Mouse (Mus musculus) lung, postnatal 14 days (tissue): Measurements from ENCODE around the gene Akap10.
A peak's percentile ranks its signal among the peaks of the same experiment; 100 is the strongest.
"Not testable (repeated sequence)": the region's sequence is repeated elsewhere in the genome, so short reads cannot be mapped to it uniquely, and the experiment has no call there.

Source experiments
- DNase-seq: peaks from one replicate; pipeline ENCODE4 v3.0.0; 2021

The Akap10 gene

DNA sequence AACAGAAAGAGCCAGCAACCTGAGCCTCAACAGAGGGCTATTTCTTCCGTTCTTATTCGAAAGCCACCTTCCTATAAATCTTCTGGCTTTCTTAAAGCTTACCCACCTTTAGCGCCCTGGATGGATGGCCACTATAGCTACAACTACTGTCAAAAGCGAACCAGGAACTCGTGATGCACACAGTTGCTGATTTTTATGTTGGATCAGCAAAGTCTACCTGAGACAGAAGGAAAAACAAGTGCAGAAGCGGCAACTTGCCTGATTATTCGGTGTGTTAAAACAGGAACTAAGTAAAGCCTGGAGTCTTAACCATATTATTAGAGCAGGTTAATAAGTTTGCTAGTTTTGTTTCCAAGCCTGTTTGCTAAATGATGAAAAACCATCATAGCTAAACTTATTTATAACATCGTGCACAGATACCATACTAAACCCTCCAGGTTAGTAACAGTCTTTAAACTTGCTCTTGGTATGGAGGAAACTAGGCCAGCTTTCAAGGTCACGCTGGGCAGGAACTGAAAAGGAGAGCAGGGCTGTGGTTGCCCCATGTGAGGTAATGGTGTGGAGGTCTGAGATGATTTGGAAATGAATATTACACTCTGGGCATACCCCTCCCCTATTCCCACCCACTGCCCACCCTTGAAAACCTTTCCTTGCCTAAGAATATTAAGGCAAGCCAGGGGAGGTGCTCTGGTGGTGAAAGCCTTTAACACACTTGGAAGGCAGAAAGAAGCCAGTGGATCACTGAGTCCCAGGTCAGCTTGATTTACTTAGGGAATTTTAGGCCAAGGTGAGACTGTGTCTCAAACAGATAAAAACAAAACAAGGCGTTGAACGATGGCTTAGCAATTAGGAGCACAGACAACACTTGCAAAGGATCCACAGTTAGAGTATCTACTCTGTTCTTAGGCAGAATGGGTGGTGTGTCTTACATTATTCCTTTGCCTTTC lies 861 bp upstream of the Akap10 start:
- DNase-seq = no peak

DNA sequence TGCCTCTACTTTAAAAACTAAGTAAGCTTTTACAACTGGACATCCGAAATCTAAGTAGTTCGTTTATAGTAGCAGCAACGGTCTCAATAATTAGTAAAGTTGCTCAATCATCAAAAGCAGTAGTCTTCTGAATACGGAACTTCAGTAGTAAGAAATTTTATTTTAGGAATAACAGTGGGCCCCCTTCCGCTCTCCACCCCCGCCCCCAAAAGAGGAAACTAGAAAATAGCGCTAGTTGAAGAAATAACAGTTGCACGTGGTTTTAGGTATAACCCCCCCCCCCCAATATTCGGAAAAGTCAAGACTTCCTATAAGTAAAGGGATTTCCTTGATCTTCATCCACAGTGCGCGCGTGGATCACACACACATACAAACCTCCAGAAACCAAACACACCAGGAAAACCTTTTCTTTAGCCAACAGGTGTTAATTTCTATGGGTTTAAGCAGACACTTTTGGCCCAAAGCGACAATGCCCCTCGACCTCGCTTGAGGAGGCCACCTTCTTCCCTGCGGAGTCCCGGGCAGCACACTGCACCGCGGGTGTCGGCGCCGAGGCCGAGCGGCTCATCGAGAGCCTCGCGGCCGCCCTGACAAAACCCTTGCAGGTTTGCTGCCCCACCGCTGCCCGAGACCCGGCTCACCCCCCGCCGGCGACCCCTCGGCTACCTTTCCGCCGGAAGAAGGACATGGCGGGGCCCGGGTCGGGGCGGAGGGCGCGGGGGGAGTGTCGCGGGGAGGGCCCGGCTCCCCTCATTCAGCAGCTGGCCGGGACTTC lies 542 bp downstream of the Akap10 start:
- no peak for DNase-seq

DNA sequence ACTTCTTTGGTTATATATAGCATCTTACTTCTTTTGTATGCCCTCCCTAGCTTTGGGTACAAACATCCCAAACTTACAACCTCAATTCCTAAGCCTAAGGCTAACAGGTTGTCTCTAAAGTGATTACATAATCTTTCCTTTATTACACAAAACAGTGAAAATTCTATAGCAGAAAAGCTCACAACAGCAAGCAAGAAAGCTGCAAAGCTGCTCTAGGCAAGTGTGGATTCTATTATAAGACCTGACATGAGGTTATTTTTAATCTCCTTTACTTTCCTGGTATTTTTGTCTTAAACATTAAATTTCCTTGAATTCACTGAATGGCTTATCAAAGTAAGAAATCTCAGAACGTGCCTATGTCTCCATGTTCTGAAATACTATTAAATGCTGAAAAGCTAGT lies 6.7 kb downstream of the Akap10 start:
- DNase-seq = no peak

DNA sequence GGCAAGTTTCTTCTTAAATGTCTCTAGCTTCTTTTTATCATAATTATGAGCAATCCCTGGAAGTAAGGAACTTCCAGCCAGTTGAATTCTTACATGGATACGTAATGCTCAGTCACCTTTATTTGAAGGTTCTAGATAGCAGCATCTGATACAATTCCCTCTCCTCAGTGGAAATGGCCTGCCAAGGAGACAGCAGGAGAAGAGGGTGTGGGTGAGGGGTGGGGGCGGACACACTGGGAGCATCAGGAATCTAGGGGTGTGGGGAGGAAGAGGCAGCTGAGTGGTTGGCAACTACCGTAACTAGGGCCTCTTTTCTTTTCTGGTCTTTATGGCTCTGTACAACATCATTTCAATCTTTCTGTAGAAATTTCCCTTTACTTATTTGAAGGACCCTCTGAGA lies 10.3 kb downstream of the Akap10 start:
- no peak for DNase-seq

- no peak for DNase-seq
These were observed 21.7 kb downstream of the Akap10 start for GRCm38 (mm10) chr11:61908315-61908714.

DNA sequence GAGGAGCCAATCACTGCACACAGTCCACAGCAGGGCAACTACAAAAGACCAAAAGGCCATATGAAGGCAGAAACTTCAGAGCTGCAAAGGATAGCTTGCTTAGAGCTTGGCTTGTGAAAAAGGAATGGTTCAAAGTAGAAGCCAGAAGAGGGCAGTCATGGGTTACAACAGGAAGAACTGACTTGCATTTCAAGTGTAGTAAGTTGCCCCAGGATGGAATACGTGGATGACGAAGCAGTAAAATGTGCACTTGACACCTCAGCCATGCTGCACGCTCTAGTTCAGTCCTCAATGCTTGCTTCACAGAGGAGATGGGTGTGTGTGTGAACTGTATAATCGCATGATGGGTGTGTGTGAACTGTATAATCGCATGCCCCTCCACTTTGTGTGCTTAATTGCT lies 47.9 kb downstream of the Akap10 start:
- no peak for DNase-seq

DNA sequence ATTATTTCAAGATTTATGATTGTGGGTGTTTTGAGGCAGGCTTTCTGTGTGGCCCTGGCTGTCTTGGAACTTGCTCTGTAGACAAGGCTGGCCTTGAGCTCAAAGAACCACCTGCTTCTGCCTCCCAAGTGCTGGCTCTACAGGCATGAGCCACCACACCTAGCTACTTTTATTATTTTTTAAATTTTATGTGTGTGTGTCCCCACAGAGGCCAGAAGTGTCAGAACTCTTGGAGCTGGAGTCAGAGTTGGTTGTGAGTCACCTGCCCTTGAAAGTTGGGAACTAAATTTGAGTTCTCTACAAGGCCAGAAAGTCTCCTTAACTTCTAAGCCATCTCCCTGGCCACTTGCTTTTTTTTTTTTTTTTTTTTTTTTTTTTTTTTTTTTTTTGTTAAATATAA lies 50.1 kb downstream of the Akap10 start:
- DNase-seq = no peak

- no peak for DNase-seq
These were observed 58.2 kb downstream of the Akap10 start for GRCm38 (mm10) chr11:61871881-61872280.

- DNase-seq = no peak
These were observed 63.2 kb downstream of the Akap10 start for GRCm38 (mm10) chr11:61866856-61867255.

- DNase-seq = no peak
These were observed 68.1 kb downstream of the Akap10 start for GRCm38 (mm10) chr11:61861781-61862547.

GRCm38 (mm10) chr11:61859316-61859715 lies 70.7 kb downstream of the Akap10 start:
- no peak for DNase-seq

DNA sequence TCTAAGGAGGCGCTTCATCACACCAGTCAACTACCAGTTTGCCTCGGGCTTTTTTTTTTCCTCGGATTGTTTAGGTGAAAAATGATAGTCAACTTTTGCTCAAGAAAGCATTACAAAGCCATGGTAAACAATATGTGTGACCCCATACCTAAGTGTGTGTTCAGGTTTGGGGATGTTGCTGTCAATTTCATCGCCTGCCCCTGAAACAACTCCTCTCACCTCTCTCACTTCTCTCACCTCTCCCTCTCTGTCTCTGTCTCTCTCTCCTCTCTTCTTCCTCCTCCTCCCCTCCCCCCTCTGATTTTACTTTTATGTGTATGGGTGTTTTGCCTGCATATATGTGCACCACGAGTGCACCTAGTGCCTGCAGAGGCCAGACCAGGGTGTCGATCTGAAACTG lies 74.5 kb downstream of the Akap10 start:
- DNase-seq = no peak

- peak; percentile 88 for DNase-seq
These were observed 75.1 kb downstream of the Akap10 start, which contains the start of gene Ulk2 for GRCm38 (mm10) chr11:61854988-61855411. TSS of gene Ulk2 (minus strand) at chr11:61855073.

DNA sequence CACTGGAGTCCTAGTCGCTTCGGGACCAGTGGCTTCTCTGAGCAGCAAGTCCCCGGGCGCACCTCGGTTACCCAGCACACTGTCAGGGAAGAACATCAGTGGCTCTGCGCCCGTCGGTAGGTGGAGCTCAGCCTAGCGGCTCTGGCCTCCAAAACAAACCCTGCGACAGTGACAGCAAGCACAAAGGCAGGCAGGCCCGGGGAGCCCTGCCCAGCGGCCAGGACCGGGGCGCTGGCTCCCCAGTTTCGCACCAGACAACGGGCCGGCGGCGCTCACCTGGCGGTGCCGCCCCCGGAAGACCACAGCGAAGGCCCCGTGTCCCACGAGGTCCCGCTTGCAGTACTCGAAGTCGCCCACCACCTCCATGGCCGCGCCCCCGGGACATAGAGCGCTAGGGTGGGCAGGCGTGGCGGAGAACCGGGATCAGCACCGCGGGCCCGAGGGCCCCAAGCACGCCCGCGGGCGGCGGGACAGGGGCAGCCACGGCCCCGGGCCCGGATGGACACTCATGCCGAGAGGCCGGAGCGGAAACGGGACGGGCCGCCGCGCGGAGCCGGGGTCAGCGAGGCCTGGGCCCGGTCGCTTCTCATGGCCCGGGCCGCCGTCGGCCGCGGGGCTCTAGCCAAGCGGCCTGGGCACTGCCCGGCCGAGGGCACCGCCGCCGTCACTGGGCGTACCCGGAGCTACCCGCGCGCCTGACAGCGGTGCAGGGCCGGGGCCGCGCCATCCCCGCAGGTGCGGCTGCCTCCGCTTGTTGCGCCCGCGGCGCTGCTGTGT lies 75.7 kb downstream of the Akap10 start:
- peak; percentile 84 for DNase-seq

DNA sequence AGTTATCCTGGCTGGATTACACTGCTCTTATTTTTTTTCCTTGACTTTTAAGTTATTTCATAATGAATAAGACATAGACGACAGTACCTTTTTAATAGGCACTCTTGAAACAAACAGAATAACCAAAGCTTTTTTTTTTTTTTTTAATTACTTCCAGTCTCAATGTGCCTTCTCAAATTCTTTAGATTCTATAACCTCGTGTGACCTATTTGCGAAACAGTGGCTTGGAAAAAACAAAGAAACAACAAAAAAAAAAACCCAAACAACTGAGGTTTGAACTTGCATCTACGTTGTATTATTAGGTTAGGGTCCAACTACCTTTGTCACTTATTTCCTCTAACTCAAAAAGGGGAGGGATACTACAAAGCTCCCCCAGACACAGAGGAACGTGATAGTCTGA lies 76.4 kb downstream of the Akap10 start:
- no peak for DNase-seq

- DNase-seq = no peak
These were observed 77.1 kb downstream of the Akap10 start for GRCm38 (mm10) chr11:61852916-61853315.

DNA sequence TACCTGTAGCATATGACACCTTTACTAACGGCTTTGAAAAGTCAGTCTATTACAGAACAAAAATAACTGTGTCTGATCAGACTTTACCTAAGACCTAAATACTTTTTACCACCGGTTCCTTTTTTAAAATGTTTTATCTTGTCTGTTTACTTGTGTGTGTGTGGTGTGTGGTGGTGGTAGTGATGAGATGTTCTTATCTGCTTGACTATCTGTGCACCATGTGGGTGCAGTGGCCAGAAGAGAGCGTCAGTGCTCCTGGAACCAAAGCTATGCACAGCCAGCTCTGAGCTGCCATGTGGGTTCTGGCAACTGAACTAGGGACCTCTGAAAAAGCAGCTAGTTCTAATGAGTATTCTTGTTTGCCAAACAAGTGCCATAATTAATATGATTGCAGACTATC lies 78.9 kb downstream of the Akap10 start:
- no peak for DNase-seq

GRCm38 (mm10) chr11:61840663-61841062 lies 89.4 kb downstream of the Akap10 start:
- not testable (repeated sequence) for DNase-seq

- no peak for DNase-seq
These were observed 90.1 kb downstream of the Akap10 start for GRCm38 (mm10) chr11:61839940-61840339.

DNA sequence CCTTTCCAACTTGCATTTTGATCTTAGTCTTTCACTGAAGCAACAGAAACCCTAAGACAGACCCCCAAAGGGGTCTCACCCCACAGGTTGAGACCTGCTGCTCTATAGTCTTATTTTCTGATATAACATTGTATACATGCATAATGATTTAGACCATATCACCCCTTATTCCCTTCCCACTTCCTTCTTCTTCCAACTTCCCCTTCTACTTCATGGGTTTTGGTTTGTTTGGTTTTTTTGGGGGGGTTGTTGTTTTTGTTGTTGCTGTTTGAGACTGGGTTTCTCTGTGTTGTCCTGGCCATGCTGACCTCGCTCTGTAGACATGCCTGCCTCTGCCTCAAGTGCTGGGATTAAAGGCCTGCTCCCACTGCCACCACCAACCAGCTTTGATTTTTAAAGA lies 90.9 kb downstream of the Akap10 start:
- DNase-seq = no peak
